Mouse (Mus musculus): ENCODE measurements around the gene Sc5d. TPM values are rescaled to one million over a fixed set of nuclear protein-coding genes. Genes with fewer than 3 reads are reported as not detected.

The Sc5d gene
- polyA plus RNA-seq, 1 experiment from 2014 or later: 146 TPM

DNA sequence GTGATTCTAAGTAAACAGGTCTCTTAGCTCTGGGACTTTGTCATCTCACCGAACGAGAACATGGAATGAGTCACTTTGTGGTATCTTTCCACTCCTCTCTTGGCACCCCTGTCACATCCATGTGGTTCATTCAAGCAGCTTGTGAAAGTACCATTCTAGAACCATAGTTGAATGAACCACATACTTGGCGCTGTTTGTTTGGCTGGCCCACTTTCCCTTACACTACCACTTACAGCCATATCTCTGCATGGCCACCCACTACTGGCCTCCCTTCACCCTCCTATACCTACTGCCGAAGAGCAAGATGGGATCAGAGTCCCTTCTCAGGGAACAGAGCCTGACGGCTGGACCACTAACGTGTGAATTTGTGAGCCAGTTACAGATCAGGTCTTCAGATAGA lies 54.4 kb downstream of the Sc5d start:
- H3K36me3 ChIP-seq (replicated peaks; ENCODE audit: insufficient read depth, low read length): no peaks in the 10 kb centered on the region
- no peak for TF ChIP-seq EP300 (IDR thresholded peaks at IDR 0.05; ENCODE audit: low read depth)
- TF ChIP-seq CTCF (IDR thresholded peaks at IDR 0.05; ENCODE audit: low read depth): no peak
- 73% methylated on average over 6 of the region's 6 CpGs for WGBS (ENCODE audit: insufficient replicate concordance)
- DNase-seq (no peak), ATAC-seq (no peak)
- no peak overlapping the region for H3K4me3 ChIP-seq (ENCODE audit: low read depth, low read length)
- H3K27ac ChIP-seq (ENCODE audit: low read depth): no peak overlapping the region
- no peak overlapping the region for H3K9ac ChIP-seq (replicated peaks)
- H3K9me3 ChIP-seq (ENCODE audit: low read length): no peaks in the 10 kb centered on the region
- no peaks in the 10 kb centered on the region for H3K27me3 ChIP-seq (ENCODE audit: insufficient read depth, low read length)
- H3K4me2 ChIP-seq (ENCODE audit: low read depth, low read length): no peak overlapping the region
- H3K4me1 ChIP-seq (ENCODE audit: insufficient read depth): no peaks in the 10 kb centered on the region

- no peak for ATAC-seq
- DNase-seq: peak; percentile 26
- Histone ChIP-seq H3K4me1 (ENCODE audit: insufficient read depth) (no peaks in the 10 kb centered on the region), H3K36me3 (replicated peaks; ENCODE audit: insufficient read depth, low read length) (no peaks in the 10 kb centered on the region), H3K9ac (replicated peaks) (no peak overlapping the region), H3K4me2 (ENCODE audit: low read depth, low read length) (no peak overlapping the region), H3K9me3 (ENCODE audit: low read length) (no peaks in the 10 kb centered on the region), H3K4me3 (ENCODE audit: low read depth, low read length) (no peak overlapping the region), H3K27me3 (ENCODE audit: insufficient read depth, low read length) (no peaks in the 10 kb centered on the region), H3K27ac (ENCODE audit: low read depth) (no peak overlapping the region)
- 39% methylated on average over 5 of the region's 5 CpGs for WGBS (ENCODE audit: insufficient replicate concordance)
- TF ChIP-seq CTCF (IDR thresholded peaks at IDR 0.05; ENCODE audit: low read depth): peak; percentile 46
- no peak for TF ChIP-seq EP300 (IDR thresholded peaks at IDR 0.05; ENCODE audit: low read depth)
Measured at GRCm38 (mm10) chr9:42208463-42208862, 55.6 kb downstream of the Sc5d start.

GRCm38 (mm10) chr9:42206750-42207149 lies 57.3 kb downstream of the Sc5d start:
- TF ChIP-seq CTCF (IDR thresholded peaks at IDR 0.05; ENCODE audit: low read depth) (no peak), EP300 (IDR thresholded peaks at IDR 0.05; ENCODE audit: low read depth) (no peak)
- ATAC-seq (no peak), DNase-seq (no peak)
- Histone ChIP-seq H3K36me3 (replicated peaks; ENCODE audit: insufficient read depth, low read length) (no peaks in the 10 kb centered on the region), H3K27me3 (ENCODE audit: insufficient read depth, low read length) (no peaks in the 10 kb centered on the region), H3K4me3 (ENCODE audit: low read depth, low read length) (no peak overlapping the region), H3K4me2 (ENCODE audit: low read depth, low read length) (no peak overlapping the region), H3K9me3 (ENCODE audit: low read length) (no peaks in the 10 kb centered on the region), H3K4me1 (ENCODE audit: insufficient read depth) (no peaks in the 10 kb centered on the region), H3K9ac (replicated peaks) (no peak overlapping the region), H3K27ac (ENCODE audit: low read depth) (no peak overlapping the region)
- 69% methylated on average over 1 of the region's 1 CpGs for WGBS (ENCODE audit: insufficient replicate concordance)

- no peak overlapping the region for H3K4me2 ChIP-seq (ENCODE audit: low read depth, low read length)
- no peak overlapping the region for H3K4me3 ChIP-seq (ENCODE audit: low read depth, low read length)
- H3K27ac ChIP-seq (ENCODE audit: low read depth): no peak overlapping the region
- no peaks in the 10 kb centered on the region for H3K9me3 ChIP-seq (ENCODE audit: low read length)
- ATAC-seq (no peak), DNase-seq (no peak)
- TF ChIP-seq EP300 (IDR thresholded peaks at IDR 0.05; ENCODE audit: low read depth): no peak
- no peaks in the 10 kb centered on the region for H3K27me3 ChIP-seq (ENCODE audit: insufficient read depth, low read length)
- H3K9ac ChIP-seq (replicated peaks): no peak overlapping the region
- H3K4me1 ChIP-seq (ENCODE audit: insufficient read depth): no peaks in the 10 kb centered on the region
- H3K36me3 ChIP-seq (replicated peaks; ENCODE audit: insufficient read depth, low read length): no peaks in the 10 kb centered on the region
- 83% methylated on average over 5 of the region's 5 CpGs for WGBS (ENCODE audit: insufficient replicate concordance)
Measured at GRCm38 (mm10) chr9:42202271-42202670, 61.8 kb downstream of the Sc5d start.

Other genes with a start within 250 kb of the Sc5d start
- 1.5 and 3.0 TPM in 2 replicates for gene Sorl1, start 140.0 kb downstream of the Sc5d start, polyA plus RNA-seq (2015; fragmentation: Nextera tagmentation; extraction: Ambion mirVana)
- 0.07 and 0.09 TPM in 2 replicates for gene Tecta, start 135.7 kb upstream of the Sc5d start, polyA plus RNA-seq (2015; fragmentation: Nextera tagmentation; extraction: Ambion mirVana)
- gene Tbcel, start 243.6 kb upstream of the Sc5d start, polyA plus RNA-seq (2015; fragmentation: Nextera tagmentation; extraction: Ambion mirVana): 7.0 and 7.6 TPM in 2 replicates

Measured in liver, postnatal 0 days (tissue).